In the genomic region with DNA sequence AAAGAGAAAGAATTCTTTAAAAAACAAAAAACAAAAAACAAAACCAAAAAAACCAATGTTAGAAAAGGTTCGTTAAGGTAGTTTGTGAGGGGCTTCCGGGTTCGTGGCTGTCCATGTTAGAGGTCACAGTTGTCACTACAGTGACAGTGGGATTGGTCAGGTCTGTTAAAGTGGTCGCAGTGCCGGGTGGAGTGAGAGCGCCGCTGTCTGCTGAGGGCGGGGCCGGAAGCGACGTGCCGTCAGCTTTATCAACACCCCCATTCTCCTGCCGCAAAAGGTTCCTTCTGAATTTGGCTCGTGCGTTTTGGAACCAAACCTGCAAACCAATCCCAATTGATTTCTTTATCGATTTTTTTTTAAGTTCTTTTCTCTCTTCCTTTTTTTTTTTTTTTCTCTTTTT, we compare ENCODE assay signal across 8 mouse cellular contexts. TPM values are rescaled to one million over a fixed set of nuclear protein-coding genes. Genes with fewer than 3 reads are reported as not detected.
DNase-seq lines count a peak whose midpoint lies in the region; ATAC-seq lines count a peak whose summit lies in the region.

No protein-coding gene starts in this region.

- peak overlapping the region; percentile 55 for H3K4me2 ChIP-seq in liver, embryonic 11.5 days
- peak overlapping the region; percentile 53 for H3K4me2 ChIP-seq in neural tube, embryonic 15.5 days

- under 1% methylated on average over 16 of the region's 16 CpGs for WGBS in liver, embryonic 11.5 days
- 1% methylated on average over 16 of the region's 16 CpGs for WGBS in neural tube, embryonic 15.5 days

- H3K27ac ChIP-seq in liver, embryonic 11.5 days (ENCODE audit: low read depth, low read length): no peak overlapping the region
- H3K27ac ChIP-seq in neural tube, embryonic 15.5 days (replicated peaks): no peak overlapping the region

- DNase-seq in CD4-positive helper T cell, adult 2 months (ENCODE audit: low read depth, low spot score): peak; percentile 58
- DNase-seq in R1 (ENCODE audit: low read depth, low spot score): peak; percentile 50
- peak; percentile 69 for DNase-seq in liver, embryonic 11.5 days (ENCODE audit: low spot score)
- no peak for DNase-seq in cerebellum, adult 9-11 months
- no peak for DNase-seq in kidney, adult 11 months
- no peak for DNase-seq in right cerebral cortex, postnatal 25 days

- no peaks in the 10 kb centered on the region for H3K9me3 ChIP-seq in liver, embryonic 11.5 days (ENCODE audit: control insufficient read depth, low read length)
- no peaks in the 10 kb centered on the region for H3K9me3 ChIP-seq in neural tube, embryonic 15.5 days (replicated peaks)

- ATAC-seq in granulocyte monocyte progenitor cell, adult 5-6 weeks (replicated peaks; ENCODE audit: poor library complexity, severe bottlenecking): peak; percentile 99
- ATAC-seq in liver, embryonic 11.5 days (replicated peaks; ENCODE audit: low FRiP score): peak; percentile 95
- no peak for ATAC-seq in neural tube, embryonic 15.5 days (ENCODE audit: low FRiP score)

- no peak overlapping the region for H3K9ac ChIP-seq in liver, embryonic 11.5 days (ENCODE audit: low read depth, low read length)
- H3K9ac ChIP-seq in neural tube, embryonic 15.5 days (replicated peaks): no peak overlapping the region

- no peaks in the 10 kb centered on the region for H3K36me3 ChIP-seq in liver, embryonic 11.5 days (ENCODE audit: control insufficient read depth, insufficient read depth, low read length)
- H3K36me3 ChIP-seq in neural tube, embryonic 15.5 days: no peaks in the 10 kb centered on the region

- H3K4me3 ChIP-seq in liver, embryonic 11.5 days (ENCODE audit: low read depth, low read length): peak overlapping the region; percentile 26
- H3K4me3 ChIP-seq in neural tube, embryonic 15.5 days (replicated peaks): peak overlapping the region; percentile 21

- no peaks in the 10 kb centered on the region for H3K4me1 ChIP-seq in liver, embryonic 11.5 days (replicated peaks; ENCODE audit: control insufficient read depth, insufficient read depth, low read length)
- peaks cover 3% of the 10 kb centered on the region; the same call in 1 of the 2 replicates for H3K4me1 ChIP-seq in neural tube, embryonic 15.5 days

- H3K27me3 ChIP-seq in liver, embryonic 11.5 days (replicated peaks; ENCODE audit: control insufficient read depth, insufficient read depth, low read length): peaks cover 34% of the 10 kb centered on the region
- H3K27me3 ChIP-seq in neural tube, embryonic 15.5 days (replicated peaks): peaks cover 44% of the 10 kb centered on the region

RNA-seq across cellular contexts. Expression of gene Lhx9, which starts 17.1 kb away (rescaled TPM):
- not detected in 2 replicates for total RNA-seq in granulocyte monocyte progenitor cell, adult 5-6 weeks (2014; fragmentation: Nextera tagmentation)
- not detected in 2 replicates for total RNA-seq in granulocyte monocyte progenitor cell, adult 5-6 weeks (2017)
- polyA plus RNA-seq in liver, embryonic 11.5 days (2014; fragmentation: Nextera tagmentation; extraction: Ambion mirVana): 2.5 and 3.8 TPM in 2 replicates
- polyA plus RNA-seq in neural tube, embryonic 15.5 days (2015; fragmentation: Nextera tagmentation; extraction: Ambion mirVana): 2.8 and 4.5 TPM in 2 replicates

RNA-seq across cellular contexts. Expression of gene 2310009B15Rik, which starts 25.3 kb away (rescaled TPM):
- total RNA-seq in granulocyte monocyte progenitor cell, adult 5-6 weeks (2014; fragmentation: Nextera tagmentation): 13.2 and 22.3 TPM in 2 replicates
- 10.2 and 15.2 TPM in 2 replicates for total RNA-seq in granulocyte monocyte progenitor cell, adult 5-6 weeks (2017)
- polyA plus RNA-seq in liver, embryonic 11.5 days (2014; fragmentation: Nextera tagmentation; extraction: Ambion mirVana): 27.8 and 31.4 TPM in 2 replicates
- 29.8 and 32.1 TPM in 2 replicates for polyA plus RNA-seq in neural tube, embryonic 15.5 days (2015; fragmentation: Nextera tagmentation; extraction: Ambion mirVana)

Comparison
In these comparisons a context has a peak if more than half of its experiments do, and no peak if none do; other contexts are left out.
1. DNase-seq: peak in CD4-positive helper T cell, adult 2 months (single experiment), R1 (single experiment) and liver, embryonic 11.5 days (single experiment); none in cerebellum, adult 9-11 months (single experiment), kidney, adult 11 months (single experiment) and right cerebral cortex, postnatal 25 days (single experiment).